Mouse (Mus musculus): ENCODE measurements around the gene Gimap8. TPM values are rescaled to one million over a fixed set of nuclear protein-coding genes. Genes with fewer than 3 reads are reported as not detected.
"Not testable (repeated sequence)": the region's sequence is repeated elsewhere in the genome, so short reads cannot be mapped to it uniquely, and the experiment has no call there.

Gene Gimap8
- total RNA-seq, 2 experiments from 2014 or later: 4.0 to 7.4 TPM

GRCm38 (mm10) chr6:48678391-48678790, 31.4 kb downstream of the Gimap8 start:
- DNase-seq: no peak

GRCm38 (mm10) chr6:48679701-48680100, 32.7 kb downstream of the Gimap8 start:
- DNase-seq: no peak

GRCm38 (mm10) chr6:48680421-48680820, 33.4 kb downstream of the Gimap8 start:
- no peak for DNase-seq

- no peak for DNase-seq
These were observed 34.5 kb downstream of the Gimap8 start for GRCm38 (mm10) chr6:48681472-48682090.

- DNase-seq: no peak
These were observed 35.2 kb downstream of the Gimap8 start for GRCm38 (mm10) chr6:48682271-48682670.

GRCm38 (mm10) chr6:48683263-48683821, 36.3 kb downstream of the Gimap8 start:
- DNase-seq: not testable (repeated sequence)

GRCm38 (mm10) chr6:48684319-48684718, 37.3 kb downstream of the Gimap8 start, which contains the start of gene Gimap4:
TSS of gene Gimap4 (plus strand) at chr6:48684549.
- DNase-seq: no peak

- DNase-seq: no peak
These were observed 37.8 kb downstream of the Gimap8 start for GRCm38 (mm10) chr6:48684806-48685205.

GRCm38 (mm10) chr6:48685251-48685650, 38.2 kb downstream of the Gimap8 start:
- DNase-seq: no peak

- DNase-seq: no peak
These were observed 38.9 kb downstream of the Gimap8 start for GRCm38 (mm10) chr6:48685694-48686665.

- no peak for DNase-seq
These were observed 40.0 kb downstream of the Gimap8 start for GRCm38 (mm10) chr6:48687077-48687476.

- no peak for DNase-seq
These were observed 42.3 kb downstream of the Gimap8 start for GRCm38 (mm10) chr6:48689320-48689719.

- no peak for DNase-seq
These were observed 45.9 kb downstream of the Gimap8 start for GRCm38 (mm10) chr6:48692962-48693361.

GRCm38 (mm10) chr6:48696830-48697554, 50.0 kb downstream of the Gimap8 start:
- DNase-seq: no peak

GRCm38 (mm10) chr6:48697555-48697930, 50.5 kb downstream of the Gimap8 start:
- no peak for DNase-seq

GRCm38 (mm10) chr6:48698066-48698856, 51.2 kb downstream of the Gimap8 start:
- DNase-seq: no peak

GRCm38 (mm10) chr6:48698888-48699287, 51.9 kb downstream of the Gimap8 start:
- no peak for DNase-seq

- no peak for DNase-seq
These were observed 53.4 kb downstream of the Gimap8 start for GRCm38 (mm10) chr6:48700251-48701075.

GRCm38 (mm10) chr6:48702146-48702545, 55.1 kb downstream of the Gimap8 start:
- no peak for DNase-seq

GRCm38 (mm10) chr6:48702601-48703000, 55.6 kb downstream of the Gimap8 start:
- DNase-seq: no peak

GRCm38 (mm10) chr6:48704146-48704545, 57.1 kb downstream of the Gimap8 start:
- no peak for DNase-seq
